Mouse (Mus musculus) liver, adult 2 months (tissue): ENCODE measurements around the gene Mrps34.
A peak's percentile ranks its signal among the peaks of the same experiment; 100 is the strongest.

ENCODE experiments used
- CTCF ChIP-seq: fragments of 200-500 bp; IDR thresholded peaks from 2 replicates; pipeline ENCODE4 v1.5.1; 2011; ENCODE audit warnings: low read depth, low read length, control low read depth
- POLR2A ChIP-seq: fragments of 200-500 bp; IDR thresholded peaks from 2 replicates; pipeline ENCODE4 v1.6.1; 2011; ENCODE audit warnings: low read length, control low read depth; ENCODE audit not compliant: insufficient read depth; ENCODE audit errors: extremely low read depth

GRCm38 (mm10) chr17:24894995-24895547 lies at the start of gene Mrps34, which contains the start of gene Eme2:
- TF ChIP-seq CTCF (no peak), POLR2A (peak; percentile 65; the same call in 1 of the 2 replicates)
